Mouse (Mus musculus) B cell, adult 67 days (primary cell): ENCODE data around the gene Cog8. TPM values are rescaled to one million over a fixed set of nuclear protein-coding genes. Genes with fewer than 3 reads are reported as not detected.

Experiments
- total RNA-seq, 2 experiments: library from RNA; stranded (reverse); gene quantifications; 4 replicates each; pipeline ENCODE4 v1.2.4; 2023

The Cog8 gene
- total RNA-seq = 10 to 100 TPM; 51.0 to 51.8 TPM

DNA sequence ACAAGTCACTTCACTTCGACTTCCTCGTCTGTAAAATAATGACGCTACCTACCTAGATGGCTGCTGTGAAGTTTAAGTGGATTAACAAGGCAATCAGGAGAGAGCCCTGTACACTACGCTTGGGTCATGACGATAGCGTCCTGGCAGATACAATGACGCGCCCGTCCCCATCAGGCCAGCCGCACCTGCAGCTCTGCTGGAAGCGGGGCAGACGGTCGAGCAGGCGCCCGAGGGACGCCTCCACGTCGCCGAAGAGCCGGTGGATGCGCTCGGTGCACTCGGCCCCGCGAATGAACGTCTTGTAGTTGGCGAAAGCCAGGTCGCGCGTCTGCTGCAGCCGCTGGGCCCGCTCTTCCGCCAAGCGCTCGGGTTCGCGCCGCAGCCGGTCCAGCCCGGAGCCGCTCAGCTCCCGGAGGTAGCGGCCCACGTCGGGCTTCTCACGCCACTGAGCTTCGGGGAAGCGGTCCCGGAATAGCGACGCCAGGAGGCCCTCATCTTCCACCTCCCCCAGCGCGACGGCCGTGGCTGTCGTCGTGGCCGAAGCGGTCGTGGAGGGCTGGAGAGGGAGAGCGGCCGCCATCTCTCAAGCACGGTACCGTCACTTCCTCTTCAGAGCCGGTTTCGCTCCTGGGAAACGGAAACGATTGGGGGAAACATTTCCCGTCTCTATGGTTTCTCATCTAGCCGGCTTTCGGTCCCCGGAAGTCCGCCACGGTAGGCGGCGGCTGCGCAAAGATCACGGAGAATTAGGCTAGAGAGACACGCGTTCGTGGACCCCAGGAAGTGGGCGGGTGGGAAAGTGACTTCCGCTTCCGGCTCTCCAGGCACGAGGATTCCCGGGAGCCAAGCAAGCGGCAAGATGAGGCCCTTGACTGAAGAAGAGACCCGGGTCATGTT is at the start of gene Cog8, which contains the start of gene Nip7:
Gene Cog8 (minus strand): TSS at position 614 of the 897 bp plus-strand sequence.
Gene Nip7 (plus strand): TSS at position 802 of the 897 bp plus-strand sequence.

DNA sequence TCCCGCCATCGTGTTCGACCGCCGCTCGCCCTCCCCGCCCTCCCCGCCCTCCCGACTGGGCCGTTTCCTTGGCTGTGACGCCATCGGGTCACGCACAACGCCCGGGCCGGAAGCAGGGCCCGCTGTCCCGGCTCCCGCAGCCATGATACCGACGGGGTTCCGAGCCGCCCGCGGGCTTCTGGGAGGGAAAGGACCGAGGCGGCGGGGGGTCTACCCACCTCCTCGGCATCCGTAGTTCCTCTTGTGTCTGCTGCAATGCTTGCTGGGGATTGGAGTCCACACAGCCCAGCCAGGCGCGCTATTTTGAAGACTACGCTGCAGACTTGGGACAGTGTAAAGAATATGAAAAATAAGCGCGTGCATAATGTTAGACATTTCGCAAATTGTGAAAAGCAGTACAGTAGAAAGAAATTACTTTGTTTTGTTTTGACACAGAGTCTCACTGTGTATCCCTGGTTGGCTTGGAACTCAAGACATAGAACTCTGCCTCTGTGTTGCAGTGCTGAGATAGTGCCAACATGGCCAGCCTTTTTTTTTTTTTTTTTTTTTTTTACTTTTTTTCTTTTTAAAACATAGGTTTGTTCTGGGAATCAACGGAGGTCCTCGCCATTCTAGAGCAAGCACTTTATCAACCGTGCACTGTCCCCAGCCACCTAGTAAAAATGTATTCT is 40.0 kb upstream of the Cog8 start, which contains the start of gene Terf2:
Gene Terf2 (minus strand): TSS at position 182 of the 671 bp plus-strand sequence.

DNA sequence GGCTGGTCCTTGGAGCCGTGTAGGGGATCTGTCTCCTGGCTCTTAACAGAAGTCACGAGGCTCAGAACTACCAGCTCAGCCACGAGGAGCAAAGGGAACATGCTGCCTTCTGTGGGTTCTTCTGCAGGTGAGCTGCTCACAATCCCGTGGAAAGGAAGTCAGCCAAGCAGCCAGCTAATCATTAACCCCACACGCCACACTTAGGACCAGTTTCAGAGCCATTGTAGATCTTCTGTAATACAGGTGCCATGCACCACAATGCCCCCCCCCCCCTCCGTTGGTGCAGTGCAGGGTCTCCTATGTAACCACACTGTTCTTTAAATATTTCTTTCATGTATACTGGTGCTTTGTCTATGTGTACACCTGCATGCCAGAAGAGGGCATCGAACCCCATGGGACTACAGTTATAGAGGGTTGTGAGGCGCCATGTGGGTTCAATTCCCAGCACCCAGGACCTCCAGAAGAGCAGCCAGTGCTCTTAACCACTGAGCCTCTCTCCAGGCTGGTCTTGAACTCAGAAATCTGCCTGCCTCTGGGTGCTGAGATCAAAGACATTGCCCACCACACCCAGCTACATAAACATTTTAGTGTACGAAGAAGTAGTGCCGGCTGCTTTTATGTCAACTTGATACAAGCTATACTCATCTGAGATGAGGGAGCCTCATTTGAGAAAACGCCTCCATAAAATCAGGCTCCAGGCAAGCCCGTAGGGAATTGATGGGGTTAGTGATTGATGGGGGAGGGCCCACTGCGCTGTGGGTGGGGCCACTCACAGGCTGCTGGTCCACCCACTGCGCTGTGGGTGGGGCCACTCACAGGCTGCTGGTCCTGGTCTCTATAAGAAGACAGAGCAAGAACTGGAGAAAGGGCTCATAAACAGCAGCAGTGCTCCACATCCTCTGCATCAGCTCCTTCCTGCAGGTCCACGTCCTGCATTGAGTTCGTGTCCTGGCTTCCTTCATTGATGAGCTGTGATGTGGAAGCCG is 9.3 kb upstream of the Cog8 start, which contains the start of gene Tmed6:
Gene Tmed6 (minus strand): TSS at position 134 of the 986 bp plus-strand sequence.

DNA sequence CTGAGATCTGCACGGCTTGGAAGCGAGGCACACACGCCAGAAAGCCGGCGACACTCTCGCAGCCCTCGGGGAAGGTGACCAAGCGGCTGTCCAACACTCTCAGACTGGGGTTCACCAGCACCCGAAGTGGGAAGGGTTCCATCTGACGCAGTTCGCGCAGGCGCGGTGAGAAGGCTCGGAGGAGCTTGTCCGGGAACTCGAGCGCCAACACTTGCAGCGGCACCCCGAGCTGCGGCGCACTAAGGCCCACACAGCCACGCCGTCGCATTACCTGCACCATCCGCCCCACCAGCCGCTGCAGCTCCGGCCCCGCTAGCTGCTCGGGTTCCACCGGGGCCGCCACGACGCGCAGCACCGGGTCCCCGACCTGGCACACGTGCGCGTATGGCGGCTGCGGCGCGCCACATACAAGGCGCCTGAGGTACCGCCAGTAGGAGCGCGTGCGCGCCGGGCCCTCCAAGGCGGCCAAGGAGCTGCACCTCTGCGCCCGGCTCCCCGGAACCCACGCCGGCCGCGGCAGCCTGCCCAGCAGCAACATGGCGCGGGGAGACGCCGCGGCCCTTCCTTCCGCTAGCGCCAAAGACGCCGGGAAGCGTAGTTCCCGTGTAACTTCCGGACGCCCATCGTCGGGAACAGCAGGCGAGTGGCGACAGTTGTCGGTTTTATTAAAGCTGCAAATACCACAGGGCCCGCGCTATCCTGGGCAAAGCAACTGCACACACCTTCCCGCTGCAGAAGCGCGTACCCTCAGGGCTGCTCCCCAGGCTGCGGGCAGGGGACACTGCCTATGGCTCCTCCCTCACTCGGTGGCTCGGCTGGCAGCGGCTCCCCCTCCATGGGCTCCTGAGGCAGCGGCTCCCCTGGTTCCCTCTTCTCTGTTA is 8.2 kb downstream of the Cog8 start, which contains the start of gene Pdf:
Gene Pdf (minus strand): TSS at position 554 of the 881 bp plus-strand sequence.

DNA sequence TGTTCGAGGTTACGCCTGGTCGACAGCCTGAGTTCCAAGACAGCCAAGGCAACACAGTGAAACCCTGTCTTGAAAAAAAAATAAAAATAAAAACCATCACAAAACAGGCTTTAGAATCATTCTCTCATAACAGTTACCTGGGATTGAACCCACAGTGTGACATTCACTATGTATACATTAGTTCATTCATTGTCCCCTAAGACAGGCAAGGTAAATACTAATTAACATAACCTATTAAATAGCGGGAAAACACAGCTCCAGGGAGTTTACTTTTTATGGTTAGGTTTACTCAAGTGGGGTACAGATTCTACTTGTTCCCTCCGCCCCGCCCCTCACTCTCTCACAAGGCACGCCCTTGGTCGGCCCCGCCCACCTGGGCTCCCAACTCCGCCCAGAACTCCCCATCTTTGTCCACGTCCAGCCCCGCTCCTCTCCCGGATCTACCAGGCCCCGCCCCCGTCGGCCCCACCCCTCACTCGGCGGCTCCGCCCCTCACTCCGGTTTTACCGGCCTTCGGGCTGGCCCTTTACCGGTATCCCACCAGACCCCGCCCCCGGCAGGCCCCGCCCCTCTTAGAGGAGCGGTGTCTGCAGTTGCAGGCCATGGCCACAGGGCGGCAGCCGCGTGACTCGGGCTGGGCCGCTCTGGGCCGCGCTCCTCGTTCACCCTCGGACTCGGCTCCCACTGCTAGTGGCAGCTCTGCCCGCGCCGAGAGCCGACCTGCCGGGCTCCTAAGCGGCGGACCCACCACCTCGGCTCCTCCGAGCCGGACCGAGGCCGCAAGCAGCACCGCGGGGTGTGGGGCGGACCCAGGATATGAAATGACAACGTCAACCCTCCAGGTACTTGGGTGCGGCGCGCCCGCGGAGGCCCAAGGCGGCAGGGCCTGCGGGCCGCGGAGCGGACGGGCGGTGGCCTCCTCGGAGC is 25.6 kb downstream of the Cog8 start, which contains the start of gene Vps4a:
Gene Vps4a (plus strand): TSS at position 573 of the 927 bp plus-strand sequence.

Other genes starting within 250 kb of the Cog8 start
- under 1 TPM; 0.44 to 0.84 TPM for gene Has3, start 186.4 kb downstream of the Cog8 start, total RNA-seq
- 10 to 100 TPM; 38.3 to 50.6 TPM for gene Utp4, start 163.1 kb downstream of the Cog8 start, total RNA-seq
- gene Sntb2, start 120.9 kb downstream of the Cog8 start, total RNA-seq = 1 to 10 TPM; 5.0 to 5.4 TPM
- gene Vps4a, start 25.5 kb downstream of the Cog8 start, total RNA-seq = 10 to 100 TPM; 53.8 to 55.6 TPM
- 10 to 100 TPM; 16.7 to 18.0 TPM for gene Pdf, start 8.1 kb downstream of the Cog8 start, total RNA-seq
- gene Nip7, start 188 bp upstream of the Cog8 start, total RNA-seq = 10 to 100 TPM; 51.7 to 62.2 TPM
- 1 to 10 TPM; 1.6 to 1.7 TPM for gene Tmed6, start 9.0 kb upstream of the Cog8 start, total RNA-seq
- gene Terf2, start 39.9 kb upstream of the Cog8 start, total RNA-seq = 10 to 100 TPM; 52.6 to 58.4 TPM
- gene Cyb5b, start 94.0 kb upstream of the Cog8 start, total RNA-seq = 10 to 100 TPM; 37.1 to 38.1 TPM
- 100 to 1,000 TPM; 120 to 130 TPM for gene Nfat5, start 236.8 kb upstream of the Cog8 start, total RNA-seq